Mouse (Mus musculus): ENCODE results near the gene Slc25a19.

Slc25a19 gene

DNA sequence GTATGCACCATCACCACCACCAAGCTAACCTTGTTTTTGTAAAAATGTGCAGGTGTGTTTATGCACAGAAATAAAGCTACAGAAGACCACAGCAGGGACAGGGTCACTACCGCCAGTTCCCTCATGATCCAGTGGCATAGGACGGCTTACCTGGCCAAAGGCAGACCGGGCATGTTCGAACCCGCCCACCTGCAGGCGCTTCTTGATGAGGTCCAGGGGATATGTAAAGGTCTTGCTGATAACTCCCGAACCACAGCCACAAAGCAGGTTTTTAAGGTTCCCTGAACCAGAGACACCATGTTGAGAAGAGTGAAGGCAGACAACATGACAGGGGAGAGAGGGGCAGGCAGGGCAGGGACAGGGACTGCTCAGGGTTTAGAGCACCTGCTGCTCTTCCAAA is 11.7 kb downstream of the Slc25a19 start:
- no peak for DNase-seq

DNA sequence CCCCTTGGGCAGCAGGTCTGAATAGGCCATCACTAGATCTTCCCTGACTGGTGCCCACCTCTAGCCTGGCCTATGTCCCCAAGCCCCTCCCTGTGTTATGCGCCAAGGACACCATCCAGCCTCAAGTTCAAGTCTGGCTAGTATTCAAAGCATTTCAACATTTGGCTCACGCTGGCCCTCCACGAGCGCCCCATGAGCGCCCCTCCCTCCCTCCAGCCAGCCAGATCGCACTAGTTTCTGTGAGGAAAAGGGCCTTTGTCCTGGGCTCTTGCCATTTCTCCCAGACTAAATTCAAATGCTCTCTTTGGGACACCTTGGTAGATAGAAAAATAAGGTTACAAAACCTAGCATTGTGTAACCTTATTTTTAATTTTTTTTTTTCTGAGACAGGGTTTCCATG is 12.2 kb downstream of the Slc25a19 start:
- DNase-seq: no peak

DNA sequence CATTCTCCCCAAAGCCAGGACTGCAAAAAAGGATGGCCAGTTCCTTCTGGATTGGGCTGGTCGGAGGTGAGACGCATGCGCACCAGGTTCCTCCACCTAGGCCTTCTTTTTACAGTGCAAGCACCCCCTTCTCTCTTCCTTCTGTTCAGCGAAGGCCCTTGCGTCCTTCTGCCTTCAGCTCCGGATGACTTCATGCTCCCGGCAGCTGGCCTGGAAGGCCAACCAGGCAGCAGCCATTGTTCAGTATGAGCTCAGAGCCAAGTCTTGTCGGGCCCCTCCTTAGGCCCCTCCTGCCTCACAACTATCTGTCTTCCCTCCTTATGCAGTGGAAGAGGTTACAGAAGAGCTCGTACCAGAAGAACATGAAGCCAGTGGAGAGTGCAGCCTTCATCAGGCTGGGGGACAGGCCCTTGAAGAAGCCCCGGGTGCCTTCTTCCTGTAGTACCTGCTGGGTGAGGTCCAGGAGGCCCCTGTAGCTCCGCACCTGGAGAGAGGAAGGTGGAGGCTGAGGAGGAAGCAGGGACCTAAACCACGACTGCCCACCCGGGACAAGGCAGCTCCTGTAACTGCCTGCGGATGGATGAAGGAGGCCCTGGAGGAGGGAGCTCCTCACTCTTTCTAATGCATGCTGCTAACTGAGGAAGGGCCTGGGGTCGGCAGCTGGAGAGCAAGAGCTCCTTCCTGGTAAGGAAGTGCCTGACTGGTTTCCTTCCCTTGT is 12.8 kb downstream of the Slc25a19 start:
- no peak for DNase-seq

DNA sequence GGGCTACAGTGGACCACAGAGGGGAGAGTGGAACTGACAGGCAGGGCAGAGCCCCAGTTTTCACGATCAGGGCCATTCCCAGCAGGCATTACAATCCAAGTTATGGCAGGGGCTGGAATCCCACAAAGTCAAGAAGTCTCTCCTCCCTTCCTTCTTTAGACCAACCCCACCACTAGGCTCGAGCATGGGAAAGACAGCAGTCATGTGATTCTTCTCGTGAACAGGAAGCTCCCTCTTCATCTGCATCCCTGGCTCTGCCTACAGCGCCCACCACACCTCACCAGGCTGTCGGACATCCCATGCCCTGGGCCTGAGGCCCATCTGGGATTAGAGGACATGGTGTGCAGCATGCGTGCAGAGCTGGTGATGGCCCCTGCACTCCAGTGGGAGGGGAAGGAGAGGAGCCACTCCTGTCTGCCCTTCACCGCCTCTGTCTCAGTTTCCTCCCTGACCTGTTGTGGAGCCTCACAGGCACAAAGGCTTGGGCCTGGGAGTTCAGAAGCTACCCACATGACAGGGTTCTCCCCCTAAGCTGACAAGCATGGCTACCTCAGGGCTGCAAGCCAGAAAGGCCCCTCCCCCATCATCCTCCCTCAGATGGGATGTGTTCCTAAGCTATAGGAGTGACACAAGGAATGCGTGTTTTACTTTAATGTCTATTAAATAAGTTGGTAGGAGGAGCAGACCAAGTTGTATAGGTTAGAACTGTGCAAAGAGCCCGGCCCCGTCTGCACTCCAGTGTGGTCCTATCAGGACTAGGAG is 13.6 kb downstream of the Slc25a19 start:
- DNase-seq: peak; percentile 55

DNA sequence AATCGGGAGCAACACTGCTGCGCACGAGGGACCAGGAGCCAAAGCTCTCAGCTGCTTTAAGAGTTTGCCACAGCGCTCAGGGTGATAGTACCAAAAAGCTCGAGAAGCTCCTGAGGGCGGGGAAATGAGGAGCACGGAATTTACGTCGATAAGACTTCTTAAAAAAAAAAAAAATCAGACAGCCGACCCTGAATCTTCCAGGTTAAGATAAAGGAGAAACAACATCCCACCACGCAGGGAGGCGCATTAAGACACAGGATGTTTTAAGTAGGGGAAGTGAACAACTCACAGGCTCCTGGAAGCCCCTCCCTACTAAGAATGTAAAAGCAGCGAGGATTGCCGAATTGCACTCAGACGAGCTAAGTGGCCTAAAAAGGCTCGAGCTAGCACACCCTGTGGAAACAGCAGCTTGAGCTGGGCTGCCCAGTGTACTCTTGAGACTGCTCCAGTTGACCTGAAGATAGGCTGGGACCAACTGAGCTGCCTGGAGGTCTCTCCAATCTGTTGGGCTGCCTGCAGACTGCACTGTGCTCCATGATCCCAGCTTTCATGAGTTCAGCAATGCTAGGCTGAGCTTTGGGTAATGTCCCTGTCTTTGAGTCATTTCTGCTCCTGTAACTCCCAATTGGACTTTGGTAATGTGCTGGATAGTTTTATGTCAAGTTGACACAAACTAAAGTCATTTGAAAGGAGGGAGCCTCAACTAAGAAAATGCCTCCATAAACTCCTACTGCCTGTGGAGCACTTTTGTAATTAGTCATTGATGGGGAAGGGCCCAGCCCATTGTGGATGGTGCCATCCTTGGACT is 14.8 kb downstream of the Slc25a19 start:
- peak; percentile 42 for DNase-seq

DNA sequence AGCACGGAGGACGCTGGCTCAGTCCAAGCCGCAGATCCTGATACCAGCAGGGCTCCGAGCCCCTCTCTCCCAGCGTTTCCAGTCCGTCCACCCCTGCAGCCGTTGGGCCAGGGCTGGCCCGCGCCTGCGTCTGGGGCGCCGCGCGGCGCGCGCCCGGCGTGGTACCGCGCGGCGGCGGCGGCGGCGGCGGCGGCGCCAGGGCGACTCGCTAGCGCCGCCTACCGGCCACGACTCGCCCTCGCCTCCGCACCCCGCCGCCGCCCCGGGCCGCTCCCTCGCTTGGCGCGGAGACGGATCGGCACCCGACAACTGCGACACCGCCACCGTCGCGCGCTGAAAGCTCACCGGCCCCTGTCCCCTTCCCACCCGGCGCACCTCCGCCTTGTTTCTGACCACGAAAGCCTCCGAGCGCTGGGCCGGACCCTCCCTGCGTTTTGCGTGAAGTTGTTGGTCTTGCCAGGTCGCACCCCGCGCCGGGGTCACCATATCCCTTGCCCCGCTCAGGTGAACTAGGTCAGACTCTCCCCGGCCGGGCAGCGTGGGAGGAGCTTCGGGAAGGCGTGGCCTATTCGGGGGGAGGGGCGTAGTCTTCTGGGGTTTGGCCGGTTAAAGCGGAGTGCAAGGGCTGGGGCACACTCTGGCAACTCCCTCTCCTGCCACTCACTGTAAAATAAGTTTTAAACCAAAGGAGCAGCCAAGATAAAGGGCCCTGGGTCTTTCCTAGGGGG is 15.5 kb downstream of the Slc25a19 start, which contains the start of gene Mif4gd:
Mif4gd (minus strand) TSS at position 560 of the 728 bp plus-strand sequence.
- peak; percentile 95 for DNase-seq

DNA sequence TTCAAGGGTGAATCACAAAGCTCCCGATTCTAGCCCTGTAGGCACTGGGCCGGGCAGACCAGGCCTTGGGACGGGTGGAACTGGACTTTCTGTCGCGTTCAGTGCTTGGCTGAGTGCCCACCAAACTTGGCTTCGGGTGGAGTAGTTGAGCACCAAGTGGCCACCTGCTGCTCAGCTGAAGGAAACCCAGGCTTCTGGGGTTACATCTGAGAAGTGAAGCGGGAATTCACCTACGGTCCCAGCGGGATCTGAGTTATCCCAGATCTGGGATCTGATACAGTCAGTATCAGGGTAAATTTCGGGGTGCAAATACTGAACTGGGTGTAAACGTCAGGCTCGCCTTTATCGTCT is 16.1 kb downstream of the Slc25a19 start:
- DNase-seq: peak; percentile 80

DNA sequence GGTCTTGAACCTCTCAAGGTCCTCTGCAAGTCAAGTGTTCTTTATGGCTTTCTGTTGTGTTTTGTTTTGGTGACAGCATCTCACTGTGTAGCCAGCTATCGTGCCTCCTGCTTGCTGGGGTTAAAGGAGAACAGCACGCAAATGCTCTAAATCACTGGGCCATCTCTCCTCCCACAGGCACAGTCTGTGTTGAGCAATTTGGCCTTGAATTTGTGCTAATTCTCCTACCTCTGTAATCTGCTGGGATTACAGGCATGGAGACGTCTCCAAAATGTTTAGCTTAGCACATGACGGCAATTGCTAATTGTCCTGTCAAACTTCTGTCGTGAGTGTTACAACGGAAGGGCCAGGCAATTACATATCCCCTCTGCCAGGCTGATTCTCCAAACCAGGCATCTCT is 16.9 kb downstream of the Slc25a19 start:
- DNase-seq: no peak

DNA sequence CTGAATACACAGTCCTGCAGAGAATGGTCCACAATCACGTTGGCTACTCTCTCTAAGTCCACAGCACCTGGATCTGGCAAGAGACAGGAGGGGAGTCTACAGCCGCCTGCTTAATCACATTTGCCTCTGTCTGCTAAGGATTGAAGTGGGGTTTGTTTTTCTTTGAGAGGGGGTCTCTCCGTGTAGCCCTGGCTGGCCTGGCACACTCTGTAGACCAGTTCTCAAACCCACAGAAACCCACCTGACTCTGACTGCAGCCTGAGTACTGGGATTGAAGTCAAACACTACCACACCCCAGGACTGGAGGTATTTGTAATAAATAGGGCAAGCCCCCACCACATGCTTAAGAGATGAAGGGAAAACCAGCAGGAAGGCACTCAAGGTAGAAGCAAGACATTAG is 18.5 kb downstream of the Slc25a19 start:
- peak; percentile 34 for DNase-seq

DNA sequence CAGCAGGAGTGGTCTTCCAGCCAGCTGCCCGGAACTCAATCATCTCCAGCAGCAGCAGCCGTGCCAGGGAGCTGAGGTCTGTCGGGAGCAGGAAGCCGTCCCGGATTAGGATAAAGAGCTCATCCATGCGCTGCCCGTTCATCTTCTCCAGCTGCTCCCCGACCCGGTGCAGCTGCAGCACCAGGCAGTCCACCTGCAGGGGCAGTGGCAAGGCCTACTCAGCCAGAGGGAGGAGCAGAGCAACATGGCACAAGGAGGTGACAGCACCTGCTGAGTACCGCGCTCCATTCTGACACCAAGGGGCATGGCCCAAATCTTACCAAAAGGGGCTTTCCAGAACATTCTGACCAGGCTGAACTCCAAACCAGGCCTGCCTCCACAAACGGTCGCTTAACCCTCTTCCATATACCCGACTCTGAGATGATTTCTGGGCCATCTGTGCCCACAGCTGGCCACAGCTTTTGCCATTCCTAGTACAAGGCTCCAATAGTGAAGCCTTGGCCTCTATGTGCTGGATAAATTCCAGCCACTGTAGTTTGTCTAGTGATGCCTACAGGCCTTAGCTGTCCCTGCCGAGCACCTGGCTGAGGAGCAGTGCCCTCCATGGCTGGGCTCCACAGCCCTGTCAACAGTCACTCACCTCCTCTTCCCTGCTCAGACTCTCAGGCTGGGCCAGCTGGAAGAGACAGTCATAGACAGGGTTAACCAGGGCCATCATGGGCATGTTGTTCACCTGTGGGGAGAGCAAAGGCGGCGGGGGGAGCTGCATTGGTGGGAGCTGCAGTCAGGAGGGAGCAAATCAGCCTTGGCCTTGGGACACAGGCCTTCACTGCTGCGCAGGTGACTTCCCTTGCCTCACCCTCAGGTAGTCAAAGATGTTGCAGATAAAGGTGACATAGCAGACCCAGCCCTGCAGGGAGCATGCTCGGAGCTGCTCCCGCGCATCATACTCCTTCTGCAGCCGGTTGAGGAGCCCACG is 19.4 kb downstream of the Slc25a19 start:
- peak; percentile 43 for DNase-seq

DNA sequence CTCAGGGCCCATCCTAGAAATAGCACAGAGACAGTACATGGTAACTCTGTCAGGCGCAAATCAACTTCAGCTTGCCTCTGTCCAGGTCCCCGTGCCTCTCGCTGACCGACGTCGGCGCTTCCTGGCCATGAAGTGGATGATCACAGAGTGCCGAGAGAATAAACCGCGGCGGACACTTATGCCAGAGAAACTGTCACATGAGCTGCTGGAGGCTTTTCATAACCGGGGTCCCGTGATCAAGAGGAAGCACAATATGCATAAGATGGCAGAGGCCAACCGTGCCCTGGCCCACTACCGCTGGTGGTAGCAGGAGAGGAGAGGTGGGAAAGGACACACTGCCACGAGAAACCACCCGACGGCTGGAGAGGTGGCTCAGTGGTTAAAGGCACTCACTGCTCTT is 21.4 kb downstream of the Slc25a19 start:
- peak; percentile 31 for DNase-seq

DNA sequence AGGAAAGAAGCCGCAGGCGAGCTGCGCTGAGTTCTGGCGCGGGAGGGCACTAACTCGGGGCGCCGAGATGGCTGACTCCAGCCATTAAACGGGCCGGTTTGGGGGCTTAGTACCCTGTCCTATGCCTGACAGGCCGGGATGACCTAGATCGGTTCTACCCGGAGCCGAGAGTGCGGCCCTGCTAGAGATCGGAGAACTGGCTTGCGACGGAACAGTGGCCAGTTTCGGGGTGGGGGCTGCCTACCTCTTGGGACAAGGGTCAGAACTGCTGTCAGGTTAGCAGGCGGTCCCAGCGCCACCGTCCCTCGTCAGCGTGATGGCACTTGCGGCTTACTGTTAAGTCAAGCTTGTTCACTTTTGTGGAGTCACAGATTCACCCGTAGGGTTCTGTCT is 23.8 kb downstream of the Slc25a19 start:
- no peak for DNase-seq

DNA sequence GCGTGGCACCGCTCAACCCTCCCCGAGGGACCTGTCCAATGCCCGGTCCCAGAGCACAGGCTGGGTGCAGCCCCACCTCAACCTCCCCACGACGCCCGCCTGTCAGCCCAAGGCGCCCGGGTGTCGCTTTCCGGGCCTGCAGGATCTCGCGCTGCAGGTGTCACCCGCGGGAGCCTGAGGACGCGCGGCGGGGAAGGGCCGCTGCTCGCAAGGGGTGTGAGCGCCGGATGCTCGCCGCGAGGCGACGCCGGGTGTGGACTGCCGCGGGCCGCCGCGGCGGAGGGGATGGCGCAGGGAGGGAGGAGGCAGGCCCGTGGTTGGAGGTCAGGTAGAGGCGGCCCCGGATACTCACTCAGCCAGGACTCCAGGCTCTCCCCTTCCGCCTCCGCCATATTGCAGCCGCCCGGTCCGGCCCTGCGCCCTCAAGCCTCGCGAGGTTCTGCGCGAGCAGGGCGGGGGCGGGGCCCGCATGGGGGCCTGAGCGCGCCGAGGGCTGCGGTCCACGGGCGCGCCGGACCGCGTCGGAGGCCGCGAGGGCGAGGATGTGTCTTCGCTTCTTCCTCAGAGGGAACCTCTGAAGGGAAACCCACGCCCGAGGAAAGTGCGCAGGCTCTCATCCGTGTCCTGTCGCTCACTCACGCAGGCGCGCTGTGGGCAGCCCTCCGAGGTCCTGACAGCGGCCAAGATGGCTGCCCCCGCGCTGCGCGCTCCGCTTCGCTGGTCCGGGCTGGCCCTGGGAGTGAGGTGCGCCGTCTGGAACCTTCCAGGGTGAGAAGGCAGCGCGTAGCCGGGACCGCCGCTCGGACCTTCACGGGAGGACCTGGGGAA is 24.4 kb downstream of the Slc25a19 start, which contains the start of the genes Mrps7 and Gga3:
Mrps7 (plus strand) TSS at position 450 of the 828 bp plus-strand sequence.
Gga3 (minus strand) TSS at position 576 of the 828 bp plus-strand sequence.
- DNase-seq: peak; percentile 87

DNA sequence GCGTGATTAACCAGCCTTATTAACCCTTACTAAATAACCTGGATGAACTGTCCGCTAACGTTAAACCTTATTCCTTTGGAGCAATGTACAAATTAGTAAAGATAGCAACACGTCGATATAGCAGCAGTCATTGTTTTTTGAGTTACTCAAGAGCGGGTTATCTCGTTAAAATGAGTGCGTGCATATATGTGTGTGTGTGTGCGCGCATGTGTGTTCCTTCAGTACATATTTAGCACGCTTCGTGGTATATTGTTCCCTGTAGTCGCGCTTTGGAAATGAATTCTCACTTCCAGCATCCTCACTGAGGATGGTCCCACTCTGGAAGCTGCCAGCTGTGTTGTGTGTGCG is 25.0 kb downstream of the Slc25a19 start:
- no peak for DNase-seq

DNA sequence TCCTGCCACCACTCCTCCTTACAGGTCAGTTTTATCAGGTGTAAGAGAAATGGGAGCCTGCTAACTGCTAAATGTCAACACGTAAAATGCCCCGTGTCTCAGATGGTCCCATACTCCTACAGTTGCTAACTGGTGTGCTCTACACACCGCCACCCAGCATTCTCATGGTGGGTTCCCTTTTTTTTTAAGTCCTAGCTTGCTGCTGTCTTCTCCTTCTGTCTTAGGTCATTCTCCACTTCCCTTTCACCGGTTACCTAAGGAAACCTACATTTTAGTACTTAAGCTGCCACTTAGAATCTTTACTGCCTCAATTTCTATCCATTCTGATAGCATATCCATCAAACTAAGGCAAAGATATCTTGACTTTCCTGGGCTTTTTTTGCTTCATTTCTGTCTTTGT is 26.9 kb downstream of the Slc25a19 start:
- DNase-seq: no peak

DNA sequence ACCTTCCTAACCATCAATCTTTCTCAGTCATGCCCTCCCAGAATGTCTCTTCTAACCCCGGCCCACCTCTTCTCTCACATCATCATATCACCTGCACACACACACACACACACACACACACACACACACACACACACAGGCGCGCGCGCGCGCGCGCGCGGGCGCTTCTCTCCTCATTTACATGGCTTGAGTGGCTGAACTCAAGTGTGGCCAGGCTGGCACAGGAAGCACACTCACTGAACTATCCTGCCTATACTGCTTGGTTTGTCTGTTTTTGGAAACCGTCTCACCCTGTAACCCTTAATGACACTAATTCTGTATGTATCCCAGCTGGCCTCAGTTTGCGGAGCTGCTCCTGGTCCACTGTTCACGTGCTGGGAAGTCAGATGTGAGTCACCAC is 27.4 kb downstream of the Slc25a19 start:
- DNase-seq: no peak

DNA sequence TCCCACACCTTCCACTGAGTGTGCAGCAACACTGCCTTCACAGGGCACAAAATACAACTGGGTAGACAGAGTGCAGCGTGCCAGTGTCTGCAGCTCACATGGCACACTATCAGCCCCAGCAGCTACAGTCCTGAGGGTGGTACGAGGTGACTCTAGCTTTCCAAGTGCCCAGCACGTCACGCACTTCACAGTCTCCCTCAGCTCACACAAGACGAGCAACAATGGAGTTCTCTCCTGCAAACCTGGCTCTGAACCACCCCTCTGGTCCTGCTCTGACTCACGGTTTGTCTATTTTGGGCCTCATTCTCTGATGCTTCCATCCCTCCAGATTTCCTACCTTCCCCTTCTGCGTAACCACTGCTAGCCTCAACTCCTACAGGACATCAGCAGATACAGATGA is 28.4 kb downstream of the Slc25a19 start:
- DNase-seq: no peak

DNA sequence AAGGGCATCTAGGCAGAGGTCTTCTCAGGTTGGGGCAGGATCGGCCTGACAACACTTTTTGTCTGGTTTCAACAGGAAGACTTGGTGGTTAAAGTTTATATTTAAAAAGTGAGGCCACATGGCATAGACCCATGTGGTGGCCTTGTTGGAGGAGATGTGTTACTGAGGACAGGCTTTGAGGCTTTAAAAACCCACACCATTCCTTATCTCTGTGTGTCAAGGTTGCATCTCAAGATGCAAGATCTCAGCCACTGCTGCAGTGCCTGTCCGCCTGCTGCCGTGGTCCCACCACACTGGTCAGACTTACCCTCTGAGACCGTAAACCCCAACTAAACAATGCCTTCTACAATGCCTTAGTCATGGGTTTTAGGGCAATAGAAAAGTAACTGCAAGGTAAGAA is 29.8 kb downstream of the Slc25a19 start:
- DNase-seq: no peak

DNA sequence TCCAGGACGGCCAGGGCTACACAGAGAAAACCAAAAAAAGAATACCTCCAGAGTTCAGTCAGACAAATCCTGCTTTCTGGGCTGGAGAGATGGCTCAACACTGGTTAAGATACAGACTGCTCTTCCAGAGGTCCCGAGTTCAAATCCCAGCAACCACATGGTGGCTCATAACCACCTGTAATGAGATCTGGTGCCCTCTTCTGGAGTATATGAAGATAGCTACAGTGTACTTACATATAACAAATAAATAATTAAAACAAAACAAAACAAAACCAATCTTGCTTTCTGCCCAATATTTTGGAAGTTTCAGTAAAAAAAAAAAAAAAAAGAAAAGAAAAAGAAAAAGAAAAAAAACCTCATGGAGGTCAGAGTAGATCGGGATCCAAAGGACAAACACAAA is 32.9 kb downstream of the Slc25a19 start:
- DNase-seq: no peak

DNA sequence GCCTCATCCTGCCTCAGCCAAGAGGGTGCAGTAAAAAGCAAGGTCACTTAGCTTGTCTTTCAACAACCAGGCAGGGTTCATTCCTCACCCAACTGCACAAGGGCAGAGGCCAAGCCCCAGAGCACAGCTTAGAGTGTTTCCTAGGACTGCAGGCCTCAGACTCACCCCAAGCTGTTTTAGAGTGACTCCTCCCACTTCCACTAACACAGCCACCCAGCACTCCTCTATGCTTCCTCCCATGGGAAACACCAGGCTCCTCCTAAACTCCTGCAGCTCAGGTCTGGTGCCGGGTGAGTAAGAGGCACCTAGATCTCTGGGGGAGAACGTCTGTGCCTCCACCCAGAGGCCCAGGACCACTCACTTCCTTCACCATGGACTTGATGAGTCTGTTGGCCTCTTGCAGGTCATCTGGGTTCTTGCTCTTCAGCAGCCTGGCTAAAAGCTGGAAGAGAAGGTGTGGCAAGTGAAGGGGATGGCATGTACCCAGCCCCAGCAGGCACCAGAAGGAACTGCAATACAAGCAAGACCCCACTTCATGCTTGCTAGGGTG is 37.5 kb downstream of the Slc25a19 start:
- DNase-seq: no peak

Data from cerebellum, adult 9-10 months (tissue).